Mouse (Mus musculus): ENCODE measurements at regions not wholly inside any gene's neighbourhood (a gene's known extent, or its start where the extent isn't known, plus 50 kb on each side); places are given as distances from the start of the nearest gene placed in this dataset.
A peak's percentile ranks its signal among the peaks of the same experiment; 100 is the strongest.

DNA sequence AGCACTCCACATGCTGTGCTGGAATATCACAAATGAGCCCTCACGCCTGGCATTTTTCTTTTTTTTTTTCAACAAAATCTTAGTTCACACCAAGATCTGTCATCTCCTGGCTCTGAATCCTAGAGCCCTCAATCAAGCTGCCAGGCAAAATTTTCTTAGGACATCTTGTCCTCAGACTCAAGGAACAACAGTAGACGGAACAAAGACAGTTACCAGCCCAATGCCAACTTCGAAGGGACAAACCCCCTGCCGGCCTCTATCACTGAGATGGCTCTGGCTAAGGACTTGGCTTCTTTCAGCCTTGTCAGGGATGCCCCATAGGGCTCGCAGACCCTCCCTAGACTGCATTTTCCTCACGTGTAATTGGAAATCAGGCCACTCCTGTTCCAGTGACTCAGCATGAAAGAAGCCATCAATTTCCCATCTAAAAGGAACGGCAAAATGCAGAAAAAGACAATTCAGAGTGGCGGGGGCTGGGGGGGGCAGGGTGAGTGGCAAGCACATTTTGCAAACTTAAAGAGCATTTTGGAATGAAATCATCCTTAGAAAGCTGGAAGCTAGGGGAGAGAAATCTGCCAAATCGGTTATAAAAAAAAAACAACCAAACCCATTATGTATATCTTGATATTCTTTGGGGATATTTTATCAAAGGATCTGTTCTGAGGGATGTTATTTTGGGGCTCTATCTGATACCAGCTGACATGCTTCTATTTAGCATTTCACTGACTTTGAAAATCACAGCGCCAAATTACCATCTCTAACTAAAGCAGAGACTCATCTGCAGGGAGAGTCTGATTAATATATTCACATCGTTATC lies 116.1 kb upstream of the Sulf2 start:
- Histone ChIP-seq H3K4me1 (peaks cover 24% of the 10 kb centered on the region), H3K9ac (no peak overlapping the region), H3K27me3 (no peaks in the 10 kb centered on the region), H3K27ac (peak overlapping the region; percentile 75), H3K4me2 (no peak overlapping the region), H3K4me3 (no peak overlapping the region), H3K9me3 (replicated peaks) (no peaks in the 10 kb centered on the region), H3K36me3 (ENCODE audit: poor library complexity, severe bottlenecking) (no peaks in the 10 kb centered on the region)
- ATAC-seq = peak; percentile 28; the same call in 1 of the 2 replicates
- WGBS = 34% methylated on average over 11 of the region's 11 CpGs

DNA sequence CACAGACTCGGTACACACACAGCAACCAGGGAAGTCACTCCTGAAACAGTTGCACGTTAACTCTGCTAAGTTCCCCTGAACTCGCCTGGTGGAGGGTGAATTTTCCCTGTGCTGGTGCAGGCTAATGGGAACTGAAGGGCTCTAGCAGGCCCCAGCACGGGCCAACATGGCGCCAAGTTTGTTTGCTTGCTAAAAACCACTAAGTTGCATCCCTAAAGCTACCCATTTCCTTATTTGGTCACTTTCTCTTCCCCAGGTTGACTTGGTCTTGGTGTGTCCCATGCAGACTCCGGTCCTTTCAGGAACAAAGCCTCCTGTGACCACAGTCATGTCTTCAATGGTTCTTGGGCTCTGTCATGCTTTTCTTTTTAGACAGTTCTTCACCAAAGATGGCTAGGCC lies 114.5 kb upstream of the Sulf2 start:
- Histone ChIP-seq H3K4me2 (no peak overlapping the region), H3K27me3 (no peaks in the 10 kb centered on the region), H3K9me3 (replicated peaks) (no peaks in the 10 kb centered on the region), H3K4me3 (no peak overlapping the region), H3K9ac (no peak overlapping the region), H3K36me3 (ENCODE audit: poor library complexity, severe bottlenecking) (no peaks in the 10 kb centered on the region), H3K4me1 (peaks cover 24% of the 10 kb centered on the region), H3K27ac (no peak overlapping the region)
- no peak for ATAC-seq
- WGBS = 92% methylated on average over 6 of the region's 6 CpGs

DNA sequence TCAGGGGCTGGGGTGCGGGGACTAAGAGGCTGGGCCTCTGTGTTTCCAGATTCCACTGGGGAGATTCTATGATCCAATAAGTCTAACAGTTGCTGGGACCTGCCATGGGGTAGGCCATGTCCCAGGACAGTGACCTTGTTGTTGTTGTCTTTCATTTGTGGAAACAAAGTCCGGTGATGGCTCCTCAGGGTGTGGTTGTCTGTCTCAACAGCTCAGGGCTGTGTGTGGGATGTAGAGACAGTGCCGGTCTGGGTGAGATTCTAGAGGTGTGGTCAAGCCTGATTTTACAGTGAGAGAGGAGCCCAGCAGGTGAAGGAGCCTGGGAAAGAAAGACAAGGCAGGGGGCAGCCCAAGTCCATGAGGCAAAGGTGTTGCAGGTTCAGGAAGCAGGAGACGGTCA lies 111.5 kb upstream of the Sulf2 start:
- ATAC-seq = no peak
- 91% methylated on average over 4 of the region's 4 CpGs for WGBS
- Histone ChIP-seq H3K27me3 (no peaks in the 10 kb centered on the region), H3K4me1 (peaks cover 13% of the 10 kb centered on the region), H3K4me2 (no peak overlapping the region), H3K4me3 (no peak overlapping the region), H3K27ac (no peak overlapping the region), H3K9ac (no peak overlapping the region), H3K9me3 (replicated peaks) (no peaks in the 10 kb centered on the region), H3K36me3 (ENCODE audit: poor library complexity, severe bottlenecking) (no peaks in the 10 kb centered on the region)

DNA sequence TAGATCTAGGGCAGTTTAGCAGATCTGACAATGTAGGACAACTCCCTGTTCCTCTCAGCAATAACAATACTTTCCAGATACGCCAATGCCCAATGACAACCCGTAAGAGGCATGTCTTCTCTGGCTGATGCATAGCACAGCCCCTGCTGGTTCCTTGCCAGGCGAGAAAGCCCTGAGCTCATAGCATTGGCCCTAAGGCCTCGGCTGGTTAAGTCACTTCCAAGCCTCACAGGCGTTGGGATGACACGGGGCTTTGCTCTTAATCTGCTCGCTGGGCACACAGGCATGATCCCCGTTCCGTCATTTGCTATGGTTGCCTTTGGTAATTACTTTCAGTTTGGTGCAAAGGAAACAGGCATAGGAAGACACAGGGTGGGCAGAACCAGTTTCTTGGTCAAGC lies 111.0 kb upstream of the Sulf2 start:
- WGBS = 85% methylated on average over 9 of the region's 9 CpGs
- no peak overlapping the region for H3K4me3 ChIP-seq
- no peaks in the 10 kb centered on the region for H3K27me3 ChIP-seq
- no peak overlapping the region for H3K27ac ChIP-seq
- no peaks in the 10 kb centered on the region for H3K9me3 ChIP-seq (replicated peaks)
- H3K9ac ChIP-seq = no peak overlapping the region
- H3K4me2 ChIP-seq = no peak overlapping the region
- peaks cover 13% of the 10 kb centered on the region for H3K4me1 ChIP-seq
- no peaks in the 10 kb centered on the region for H3K36me3 ChIP-seq (ENCODE audit: poor library complexity, severe bottlenecking)
- ATAC-seq = no peak

DNA sequence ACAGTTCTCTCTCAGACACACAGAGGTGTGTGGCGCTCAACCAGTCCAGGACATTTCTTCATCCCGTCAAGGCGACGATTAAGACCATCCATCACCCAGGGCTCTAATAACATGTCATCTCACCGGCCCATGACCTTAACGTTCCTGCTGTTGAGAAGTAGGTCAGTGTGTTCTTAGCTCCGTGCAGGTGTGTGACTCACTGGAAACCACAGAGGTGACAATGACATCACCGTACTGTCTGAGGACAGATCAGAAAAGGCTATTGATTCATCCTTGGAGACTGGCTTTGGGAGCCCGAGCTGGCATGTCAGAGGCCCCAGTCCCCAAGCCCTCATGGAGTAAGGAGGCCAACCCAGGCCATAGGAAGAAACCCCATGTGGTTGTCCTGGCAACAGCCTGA lies 109.3 kb upstream of the Sulf2 start:
- 91% methylated on average over 9 of the region's 9 CpGs for WGBS
- H3K9me3 ChIP-seq (replicated peaks) = no peaks in the 10 kb centered on the region
- no peak overlapping the region for H3K4me2 ChIP-seq
- ATAC-seq = no peak
- H3K4me1 ChIP-seq = peaks cover 14% of the 10 kb centered on the region; the same call in 1 of the 2 replicates
- 0 out of 2 replicates have a peak, but pooled peaks cover 3% of the 10 kb centered on the region for H3K27me3 ChIP-seq
- no peak overlapping the region for H3K27ac ChIP-seq
- H3K4me3 ChIP-seq = no peak overlapping the region
- H3K9ac ChIP-seq = no peak overlapping the region
- no peaks in the 10 kb centered on the region for H3K36me3 ChIP-seq (ENCODE audit: poor library complexity, severe bottlenecking)

DNA sequence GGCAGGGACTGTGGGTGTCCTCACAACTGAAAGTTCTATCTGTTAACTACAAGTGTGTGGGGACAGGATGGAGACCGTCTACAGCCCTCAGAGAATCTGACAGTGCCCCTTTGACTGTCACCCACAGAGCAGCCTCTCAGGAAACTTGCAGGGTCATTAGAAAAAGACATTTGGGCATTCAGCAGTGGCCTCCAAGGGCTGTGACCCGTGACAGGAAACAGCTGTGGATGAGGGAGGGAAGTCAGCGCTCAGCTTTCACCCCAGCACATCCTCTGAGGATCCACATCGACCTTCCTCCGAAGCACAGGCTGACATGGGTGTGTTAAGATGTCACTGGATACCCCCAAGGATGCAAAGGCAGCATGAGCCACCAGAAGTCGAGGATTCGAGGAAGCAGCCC lies 106.3 kb upstream of the Sulf2 start:
- ATAC-seq = no peak
- WGBS = 52% methylated on average over 7 of the region's 7 CpGs
- H3K27ac ChIP-seq = no peak overlapping the region

DNA sequence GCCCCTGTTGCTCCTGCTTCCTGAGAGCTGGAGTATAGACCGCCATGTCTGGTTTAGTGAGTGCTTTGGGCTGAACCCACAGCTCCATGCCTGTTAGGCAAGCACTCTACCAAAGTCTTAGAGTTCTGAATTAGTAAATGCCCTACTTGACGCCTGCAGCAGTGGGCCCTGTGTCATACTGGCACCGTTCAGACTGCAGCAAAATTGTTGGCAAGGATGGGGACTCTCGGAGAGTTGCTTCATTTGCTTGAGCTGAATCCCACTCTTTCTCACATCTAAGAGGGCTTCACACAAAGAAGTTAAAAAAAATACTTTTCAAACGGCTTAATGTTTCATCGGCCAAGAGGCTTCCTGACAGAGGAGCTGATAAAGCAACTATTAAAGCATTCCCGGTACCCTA lies 105.6 kb upstream of the Sulf2 start:
- Histone ChIP-seq H3K27me3 (0 out of 2 replicates have a peak, but pooled peaks cover 3% of the 10 kb centered on the region), H3K9me3 (replicated peaks) (no peaks in the 10 kb centered on the region; the same call in 1 of the 2 replicates), H3K4me1 (peaks cover 24% of the 10 kb centered on the region), H3K9ac (no peak overlapping the region), H3K4me3 (no peak overlapping the region), H3K36me3 (ENCODE audit: poor library complexity, severe bottlenecking) (no peaks in the 10 kb centered on the region), H3K27ac (peak overlapping the region; percentile 25; the same call in 1 of the 2 replicates), H3K4me2 (no peak overlapping the region)
- ATAC-seq = no peak
- WGBS = 54% methylated on average over 7 of the region's 7 CpGs

More for the DNA sequence above, 106.3 kb upstream of the Sulf2 start:
- Histone ChIP-seq H3K36me3 (ENCODE audit: poor library complexity, severe bottlenecking) (no peaks in the 10 kb centered on the region), H3K4me2 (no peak overlapping the region), H3K9ac (no peak overlapping the region), H3K4me1 (peaks cover 24% of the 10 kb centered on the region), H3K27me3 (0 out of 2 replicates have a peak, but pooled peaks cover 3% of the 10 kb centered on the region), H3K9me3 (replicated peaks) (no peaks in the 10 kb centered on the region; the same call in 1 of the 2 replicates), H3K4me3 (no peak overlapping the region)

DNA sequence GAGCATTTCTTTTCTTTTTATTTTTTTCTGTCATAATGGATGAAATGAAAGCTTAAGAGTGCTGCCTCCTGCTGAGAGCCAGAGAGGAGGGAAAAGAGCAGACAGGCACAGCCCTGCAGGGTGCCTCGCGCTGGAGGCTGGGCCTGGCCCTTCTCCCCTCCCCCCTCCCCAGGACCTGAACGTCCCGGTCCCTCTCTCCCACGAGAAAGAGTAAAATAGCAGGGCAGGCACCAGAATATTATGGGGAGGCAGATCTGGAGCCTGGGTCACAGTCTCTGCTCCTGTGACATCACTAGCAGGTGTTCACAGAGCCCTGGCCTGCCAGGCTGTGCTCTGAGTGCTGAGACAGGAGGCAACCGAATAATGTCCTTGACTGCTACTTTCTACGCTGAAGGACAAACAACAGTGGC lies 103.3 kb upstream of the Sulf2 start:
- Histone ChIP-seq H3K27ac (peak overlapping the region; percentile 16), H3K4me2 (peak overlapping the region; percentile 22; the same call in 1 of the 2 replicates), H3K9me3 (replicated peaks) (no peaks in the 10 kb centered on the region; the same call in 1 of the 2 replicates), H3K36me3 (ENCODE audit: poor library complexity, severe bottlenecking) (no peaks in the 10 kb centered on the region), H3K4me1 (peaks cover 24% of the 10 kb centered on the region), H3K27me3 (0 out of 2 replicates have a peak, but pooled peaks cover 3% of the 10 kb centered on the region), H3K4me3 (no peak overlapping the region), H3K9ac (no peak overlapping the region)
- 0 out of 2 replicates have a peak, but pooled peaks have one; percentile 50 for ATAC-seq
- 10% methylated on average over 7 of the region's 7 CpGs for WGBS

DNA sequence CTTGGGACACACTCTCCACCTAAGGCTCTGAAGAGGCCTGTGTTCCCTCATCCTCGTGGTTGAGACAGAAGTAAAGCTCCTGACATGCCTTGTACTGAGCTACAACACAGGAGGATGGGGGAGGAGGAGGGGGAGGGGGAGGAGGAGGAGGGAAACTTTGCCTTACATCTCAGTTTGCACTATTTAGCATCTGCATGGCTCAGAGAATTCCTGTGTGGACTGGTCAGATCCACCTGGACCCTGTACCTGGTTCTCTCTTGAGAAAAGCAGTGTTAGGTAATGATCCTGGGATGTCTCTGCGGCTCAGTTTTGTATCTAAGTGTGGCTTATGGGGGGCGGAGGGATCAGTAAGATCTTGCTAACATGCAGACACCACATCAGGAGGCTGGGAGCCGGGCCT lies 102.2 kb upstream of the Sulf2 start:
- H3K4me1 ChIP-seq = peaks cover 24% of the 10 kb centered on the region
- 0 out of 2 replicates have a peak, but pooled peaks cover 3% of the 10 kb centered on the region for H3K27me3 ChIP-seq
- no peak overlapping the region for H3K4me3 ChIP-seq
- 64% methylated on average over 4 of the region's 4 CpGs for WGBS
- no peak overlapping the region for H3K9ac ChIP-seq
- no peak overlapping the region for H3K4me2 ChIP-seq
- H3K27ac ChIP-seq = no peak overlapping the region
- no peaks in the 10 kb centered on the region for H3K36me3 ChIP-seq (ENCODE audit: poor library complexity, severe bottlenecking)
- H3K9me3 ChIP-seq (replicated peaks) = no peaks in the 10 kb centered on the region; the same call in 1 of the 2 replicates
- ATAC-seq = no peak

DNA sequence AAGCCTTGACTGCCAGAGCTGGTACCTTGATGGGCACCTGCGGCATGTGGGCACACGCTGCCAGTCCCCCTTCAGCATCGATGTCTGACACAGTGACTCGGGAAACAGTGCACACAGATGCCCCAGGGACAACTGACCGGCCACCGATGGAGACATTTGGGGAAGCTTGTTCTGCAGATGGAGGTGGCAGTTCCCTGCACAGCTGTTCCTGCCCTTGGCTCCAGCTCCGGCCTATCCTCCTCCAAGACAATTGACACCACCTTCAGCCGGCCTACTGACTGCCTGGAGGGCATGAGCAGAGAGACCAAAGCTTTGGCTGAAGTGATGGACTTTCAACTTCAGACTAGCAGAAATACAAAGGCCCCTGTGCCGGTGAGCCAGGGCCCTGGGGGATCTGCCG lies 100.7 kb upstream of the Sulf2 start:
- WGBS = 89% methylated on average over 10 of the region's 10 CpGs
- Histone ChIP-seq H3K4me2 (no peak overlapping the region), H3K36me3 (ENCODE audit: poor library complexity, severe bottlenecking) (no peaks in the 10 kb centered on the region), H3K27ac (no peak overlapping the region), H3K27me3 (0 out of 2 replicates have a peak, but pooled peaks cover 3% of the 10 kb centered on the region), H3K4me3 (no peak overlapping the region), H3K9ac (no peak overlapping the region), H3K4me1 (peaks cover 16% of the 10 kb centered on the region), H3K9me3 (replicated peaks) (no peaks in the 10 kb centered on the region; the same call in 1 of the 2 replicates)
- no peak for ATAC-seq

DNA sequence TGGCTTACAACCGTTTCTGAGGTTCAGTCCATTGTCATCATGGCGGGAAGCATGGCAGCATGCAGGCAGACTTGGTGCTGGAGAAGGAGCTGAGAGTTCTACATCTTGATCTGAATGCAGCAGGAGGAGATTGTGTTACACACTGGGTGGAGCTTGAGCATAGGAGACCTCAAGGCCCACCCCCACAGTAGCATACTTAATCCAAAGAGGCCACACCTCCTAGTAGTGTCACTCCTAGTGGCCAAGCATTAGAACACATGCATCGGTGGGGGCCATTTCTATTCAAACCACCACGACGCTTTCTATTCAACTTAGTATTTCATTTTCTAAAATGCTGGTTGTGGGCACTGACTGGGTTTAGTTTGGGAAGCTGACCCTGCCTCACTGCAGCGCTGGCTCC lies 99.1 kb upstream of the Sulf2 start:
- H3K27me3 ChIP-seq = no peaks in the 10 kb centered on the region
- no peak overlapping the region for H3K4me2 ChIP-seq
- no peaks in the 10 kb centered on the region for H3K36me3 ChIP-seq (ENCODE audit: poor library complexity, severe bottlenecking)
- ATAC-seq = no peak
- no peak overlapping the region for H3K27ac ChIP-seq
- H3K4me1 ChIP-seq = peaks cover 13% of the 10 kb centered on the region
- 72% methylated on average over 6 of the region's 6 CpGs for WGBS
- no peaks in the 10 kb centered on the region; the same call in 1 of the 2 replicates for H3K9me3 ChIP-seq (replicated peaks)
- no peak overlapping the region for H3K9ac ChIP-seq
- H3K4me3 ChIP-seq = no peak overlapping the region

DNA sequence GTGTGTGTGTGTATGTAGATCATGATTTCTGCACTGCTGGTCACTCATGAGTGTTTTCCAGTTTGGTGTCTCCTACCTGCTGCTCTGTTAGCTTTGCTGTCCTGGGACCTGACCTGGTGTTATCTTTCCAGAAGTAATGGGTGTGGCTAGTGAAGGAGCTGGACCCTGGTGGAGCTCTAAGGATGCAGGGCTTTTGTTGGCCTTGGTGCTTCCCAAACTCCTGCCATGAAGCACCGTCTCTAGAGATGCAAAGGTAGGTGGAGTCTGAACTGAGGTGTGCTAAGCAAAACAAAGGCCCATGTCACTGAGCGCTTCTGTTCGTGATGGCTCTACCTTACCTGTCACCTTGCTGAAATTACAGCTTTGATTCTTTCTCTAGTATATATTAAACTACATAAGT lies 96.6 kb upstream of the Sulf2 start:
- Histone ChIP-seq H3K27ac (no peak overlapping the region), H3K9me3 (replicated peaks) (no peaks in the 10 kb centered on the region; the same call in 1 of the 2 replicates), H3K4me3 (no peak overlapping the region), H3K36me3 (ENCODE audit: poor library complexity, severe bottlenecking) (no peaks in the 10 kb centered on the region), H3K9ac (no peak overlapping the region), H3K4me2 (no peak overlapping the region), H3K27me3 (no peaks in the 10 kb centered on the region), H3K4me1 (peaks cover 8% of the 10 kb centered on the region)
- WGBS = 97% methylated on average over 3 of the region's 3 CpGs
- no peak for ATAC-seq
